ENCODE assay signal across 7 mouse cellular contexts in genomic region chr11:3287921-3288320, GRCm38 (mm10). TPM values are rescaled to one million over a fixed set of nuclear protein-coding genes. Genes with fewer than 3 reads are reported as not detected.
DNase-seq lines count a peak whose midpoint lies in the region; ATAC-seq and TF ChIP-seq lines count a peak whose summit lies in the region.

No protein-coding gene starts in this region.

- H3K9me3 ChIP-seq in intestine, embryonic 15.5 days, result no peaks in the 10 kb centered on the region
- H3K9me3 ChIP-seq in liver, embryonic 14.5 days (ENCODE audit: control insufficient read depth, low read length), result no peaks in the 10 kb centered on the region

- H3K36me3 ChIP-seq in intestine, embryonic 15.5 days, result no peaks in the 10 kb centered on the region
- no peaks in the 10 kb centered on the region for H3K36me3 ChIP-seq in liver, embryonic 14.5 days (replicated peaks; ENCODE audit: control insufficient read depth, insufficient read depth, low read depth)
- no peaks in the 10 kb centered on the region for H3K36me3 ChIP-seq in thymus, adult 2 months (ENCODE audit: control insufficient read depth, insufficient read depth, low read length)

- H3K4me1 ChIP-seq in brown adipose tissue, adult 24 weeks (ENCODE audit: control insufficient read depth, insufficient read depth, insufficient read length, low read length), result peaks cover 13% of the 10 kb centered on the region
- H3K4me1 ChIP-seq in intestine, embryonic 15.5 days (replicated peaks), result peaks cover 16% of the 10 kb centered on the region
- H3K4me1 ChIP-seq in liver, embryonic 14.5 days (replicated peaks; ENCODE audit: control insufficient read depth in 2 of 2, insufficient read depth in 2 of 2, low read length in 1 of 2), result peaks cover 3 to 22% of the 10 kb centered on the region in 2 experiments; a peak in 3 of 4 replicates
- peaks cover 7% of the 10 kb centered on the region for H3K4me1 ChIP-seq in thymus, adult 2 months (replicated peaks; ENCODE audit: control insufficient read depth, insufficient read depth, low read length)

- no peak overlapping the region; the same call in 1 of the 2 replicates for H3K9ac ChIP-seq in intestine, embryonic 15.5 days
- H3K9ac ChIP-seq in liver, embryonic 14.5 days (replicated peaks), result no peak overlapping the region

- TF ChIP-seq EP300 in liver, embryonic 14.5 days (IDR thresholded peaks at IDR 0.05; ENCODE audit: low read depth), result no peak

- peak overlapping the region; percentile 67; the same call in 1 of the 2 replicates for H3K4me3 ChIP-seq in brown adipose tissue, adult 24 weeks (ENCODE audit: insufficient read depth, low read depth, low read length)
- peak overlapping the region; percentile 88 for H3K4me3 ChIP-seq in intestine, embryonic 15.5 days (replicated peaks)
- no peak overlapping the region for H3K4me3 ChIP-seq in liver, embryonic 14.5 days (ENCODE audit: insufficient read depth in 1 of 2, low read depth in 2 of 2, low read length in 2 of 2)
- no peak overlapping the region for H3K4me3 ChIP-seq in thymus, adult 2 months (ENCODE audit: control insufficient read depth, insufficient read depth, low read length)

- no peak for TF ChIP-seq POLR2A in thymus, adult 2 months (IDR thresholded peaks at IDR 0.05; ENCODE audit: control insufficient read depth, extremely low read depth, insufficient read depth, low read length, poor library complexity)

- WGBS in intestine, embryonic 15.5 days, result 56% methylated on average over 5 of the region's 5 CpGs
- WGBS in liver, embryonic 14.5 days (ENCODE audit: insufficient replicate concordance), result 37% methylated on average over 5 of the region's 5 CpGs
- 82% methylated on average over 5 of the region's 5 CpGs for WGBS in thymus, adult 2 months

- peak overlapping the region; percentile 98; the same call in 1 of the 2 replicates for H3K4me2 ChIP-seq in intestine, embryonic 15.5 days (replicated peaks)
- peak overlapping the region; percentile 99 for H3K4me2 ChIP-seq in liver, embryonic 14.5 days (ENCODE audit: low read depth)

- DNase-seq in 416B (ENCODE audit: low read depth), result peak; percentile 46
- no peak for DNase-seq in liver, embryonic 14.5 days (ENCODE audit: low read depth in 3 of 3, low spot score in 3 of 3)
- DNase-seq in thymus, adult 2 months, result no peak

- no peak for ATAC-seq in intestine, embryonic 15.5 days
- no peak for ATAC-seq in liver, embryonic 14.5 days (ENCODE audit: insufficient read depth)
- ATAC-seq in granulocyte monocyte progenitor cell, adult 5-6 weeks (replicated peaks; ENCODE audit: poor library complexity, severe bottlenecking), result no peak
- ATAC-seq in activated CD4-positive, CD25-positive, alpha-beta regulatory T cell, adult 4 months, result no peak

- no peaks in the 10 kb centered on the region for H3K27me3 ChIP-seq in intestine, embryonic 15.5 days (replicated peaks)
- no peaks in the 10 kb centered on the region for H3K27me3 ChIP-seq in liver, embryonic 14.5 days (ENCODE audit: control insufficient read depth, insufficient read depth, low read length)
- no peaks in the 10 kb centered on the region for H3K27me3 ChIP-seq in thymus, adult 2 months (ENCODE audit: control insufficient read depth, insufficient read depth, low read length)

- no peak overlapping the region for H3K27ac ChIP-seq in brown adipose tissue, adult 24 weeks (replicated peaks; ENCODE audit: low read depth, low read length)
- peak overlapping the region; percentile 100; the same call in 1 of the 2 replicates for H3K27ac ChIP-seq in intestine, embryonic 15.5 days
- H3K27ac ChIP-seq in liver, embryonic 14.5 days, result no peak overlapping the region
- H3K27ac ChIP-seq in thymus, adult 2 months (ENCODE audit: control insufficient read depth, insufficient read depth, low read length), result no peak overlapping the region

- no peak for TF ChIP-seq CTCF in liver, embryonic 14.5 days (IDR thresholded peaks at IDR 0.05; ENCODE audit: low read depth)
- no peak for TF ChIP-seq CTCF in thymus, adult 2 months (IDR thresholded peaks at IDR 0.05; ENCODE audit: borderline replicate concordance, control insufficient read depth, extremely low read depth, insufficient read depth, low read length, poor library complexity)

RNA-seq across cellular contexts. Expression of gene Patz1, which starts 0.8 kb away (rescaled TPM):
- polyA plus RNA-seq in brown adipose tissue, adult 24 weeks (2012; ENCODE audit: insufficient read depth, insufficient read length, missing spikeins), result 2.0 and 4.0 TPM in 2 replicates
- polyA plus RNA-seq in intestine, embryonic 15.5 days (2015; fragmentation: Nextera tagmentation; extraction: Ambion mirVana), result 34.2 and 36.1 TPM in 2 replicates
- polyA plus RNA-seq in liver, embryonic 14.5 days (2012; rRNA removed), result 15.2 and 16.2 TPM in 2 replicates
- 11.6 and 12.7 TPM in 2 replicates for polyA plus RNA-seq in liver, embryonic 14.5 days (2014; fragmentation: Nextera tagmentation; extraction: Ambion mirVana)
- 98.0 and 105 TPM in 2 replicates for total RNA-seq in granulocyte monocyte progenitor cell, adult 5-6 weeks (2014; fragmentation: Nextera tagmentation)
- 65.0 and 73.9 TPM in 2 replicates for total RNA-seq in granulocyte monocyte progenitor cell, adult 5-6 weeks (2017)
- 216 and 243 TPM in 2 replicates for polyA plus RNA-seq in thymus, adult 2 months (2012; rRNA removed)
- polyA plus RNA-seq in activated CD4-positive, CD25-positive, alpha-beta regulatory T cell, adult 4 months (2017; shearing (Covaris generic)), result 10 to 100 TPM; 13.3 to 15.6 TPM

RNA-seq across cellular contexts. Expression of gene Drg1, which starts 21.7 kb away (rescaled TPM):
- polyA plus RNA-seq in brown adipose tissue, adult 24 weeks (2012; ENCODE audit: insufficient read depth, insufficient read length, missing spikeins), result 50.0 and 57.3 TPM in 2 replicates
- polyA plus RNA-seq in intestine, embryonic 15.5 days (2015; fragmentation: Nextera tagmentation; extraction: Ambion mirVana), result 209 and 211 TPM in 2 replicates
- polyA plus RNA-seq in liver, embryonic 14.5 days (2012; rRNA removed), result 24.6 and 38.4 TPM in 2 replicates
- polyA plus RNA-seq in liver, embryonic 14.5 days (2014; fragmentation: Nextera tagmentation; extraction: Ambion mirVana), result 112 and 118 TPM in 2 replicates
- 132 and 172 TPM in 2 replicates for total RNA-seq in granulocyte monocyte progenitor cell, adult 5-6 weeks (2014; fragmentation: Nextera tagmentation)
- total RNA-seq in granulocyte monocyte progenitor cell, adult 5-6 weeks (2017), result 229 and 265 TPM in 2 replicates
- 36.8 and 36.9 TPM in 2 replicates for polyA plus RNA-seq in thymus, adult 2 months (2012; rRNA removed)
- polyA plus RNA-seq in activated CD4-positive, CD25-positive, alpha-beta regulatory T cell, adult 4 months (2017; shearing (Covaris generic)), result 100 to 1,000 TPM; 166 to 178 TPM

RNA-seq across cellular contexts. Expression of gene Pik3ip1, which starts 42.3 kb away (rescaled TPM):
- polyA plus RNA-seq in brown adipose tissue, adult 24 weeks (2012; ENCODE audit: insufficient read depth, insufficient read length, missing spikeins), result 1.4 and 3.8 TPM in 2 replicates
- 8.5 and 8.7 TPM in 2 replicates for polyA plus RNA-seq in intestine, embryonic 15.5 days (2015; fragmentation: Nextera tagmentation; extraction: Ambion mirVana)
- 0.79 and 0.96 TPM in 2 replicates for polyA plus RNA-seq in liver, embryonic 14.5 days (2012; rRNA removed)
- polyA plus RNA-seq in liver, embryonic 14.5 days (2014; fragmentation: Nextera tagmentation; extraction: Ambion mirVana), result 0.42 and 0.94 TPM in 2 replicates
- total RNA-seq in granulocyte monocyte progenitor cell, adult 5-6 weeks (2014; fragmentation: Nextera tagmentation), result 30.2 and 35.9 TPM in 2 replicates
- total RNA-seq in granulocyte monocyte progenitor cell, adult 5-6 weeks (2017), result 44.8 and 63.1 TPM in 2 replicates
- polyA plus RNA-seq in thymus, adult 2 months (2012; rRNA removed), result 151 and 153 TPM in 2 replicates
- 10 to 100 TPM; 32.9 to 53.5 TPM for polyA plus RNA-seq in activated CD4-positive, CD25-positive, alpha-beta regulatory T cell, adult 4 months (2017; shearing (Covaris generic))

Comparison
In these comparisons a context has a peak if more than half of its experiments do, and no peak if none do; other contexts are left out.
1. H3K4me3 ChIP-seq: peak in brown adipose tissue, adult 24 weeks (single experiment) and intestine, embryonic 15.5 days (single experiment); none in liver, embryonic 14.5 days (0 of 2) and thymus, adult 2 months (single experiment).